Mouse (Mus musculus): ENCODE measurements at regions not wholly inside any gene's neighbourhood (a gene's known extent, or its start where the extent isn't known, plus 50 kb on each side); places are given as distances from the start of the nearest gene placed in this dataset.
"Not testable (repeated sequence)": the region's sequence is repeated elsewhere in the genome, so short reads cannot be mapped to it uniquely, and the experiment has no call there.

DNA sequence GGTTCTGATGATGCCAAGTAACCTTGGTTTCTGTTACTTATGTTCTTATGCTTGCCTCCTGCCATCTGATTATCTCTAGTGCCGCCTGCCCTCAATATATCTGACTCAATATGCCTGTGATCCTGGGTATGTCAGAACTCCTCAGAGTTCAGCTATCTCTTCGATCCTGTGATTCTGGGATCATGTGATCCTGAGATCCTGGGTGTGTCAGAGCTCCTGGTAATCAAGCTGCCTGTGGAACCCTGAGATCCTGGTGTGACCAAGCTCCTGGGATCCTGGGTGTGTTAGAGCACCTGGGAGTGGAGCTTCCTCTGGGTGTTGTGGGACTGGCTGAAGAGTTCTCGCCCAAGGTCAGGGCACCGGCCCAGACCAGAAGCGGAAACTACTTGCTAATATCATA is 147.1 kb upstream of the Gm37988 start:
- ATAC-seq (replicated peaks in 1 of 2; ENCODE audit: insufficient read depth in 1 of 2, low FRiP score in 2 of 2, low TSS enrichment in 1 of 2, low read depth in 1 of 2, poor library complexity in 2 of 2, severe bottlenecking in 2 of 2): not testable (repeated sequence)

DNA sequence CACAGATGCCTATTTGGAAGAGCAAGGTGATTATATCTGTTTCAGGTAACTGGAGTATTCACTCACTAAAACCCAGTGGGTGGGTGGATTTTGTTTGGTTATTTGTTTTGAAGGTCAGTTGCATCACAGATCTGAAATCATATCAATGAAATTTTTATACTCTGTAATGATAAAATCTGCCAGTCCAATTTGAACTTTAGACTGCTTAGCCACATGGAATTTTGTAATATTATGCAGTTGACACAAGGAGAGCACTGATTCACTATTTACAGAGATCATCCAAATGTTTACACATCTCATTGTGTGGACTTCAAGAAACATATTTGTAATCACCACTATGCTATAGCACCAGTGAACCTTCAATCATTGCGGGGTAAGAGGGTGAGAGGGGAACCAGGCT is 145.9 kb upstream of the Gm37988 start:
- ATAC-seq (replicated peaks in 1 of 2; ENCODE audit: insufficient read depth in 1 of 2, low FRiP score in 2 of 2, low TSS enrichment in 1 of 2, low read depth in 1 of 2, poor library complexity in 2 of 2, severe bottlenecking in 2 of 2): no peak

DNA sequence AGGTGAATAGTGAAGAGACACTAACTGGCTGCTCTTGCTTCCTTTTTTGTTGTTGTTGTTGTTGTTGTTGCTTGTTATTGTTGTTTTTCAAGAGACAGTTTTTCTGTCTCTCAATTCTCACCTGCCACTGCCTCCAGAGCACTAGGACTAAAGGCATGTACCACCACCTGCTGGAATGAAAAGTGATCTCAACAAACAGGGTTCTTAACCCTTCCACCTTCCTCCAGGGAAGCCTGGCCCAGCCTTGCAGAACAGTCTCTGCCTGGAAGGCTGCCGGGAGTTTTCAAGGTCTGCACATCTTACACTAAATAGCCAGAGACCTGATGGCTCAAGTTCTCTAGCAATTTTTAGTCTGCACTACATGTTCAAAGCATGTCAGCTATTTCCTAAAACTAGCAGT is 138.0 kb upstream of the Gm37988 start:
- ATAC-seq (replicated peaks in 1 of 2; ENCODE audit: insufficient read depth in 1 of 2, low FRiP score in 2 of 2, low TSS enrichment in 1 of 2, low read depth in 1 of 2, poor library complexity in 2 of 2, severe bottlenecking in 2 of 2): 0 out of 4 replicates have a peak, but pooled peaks of 1 of the 2 experiments have one; percentile 22

DNA sequence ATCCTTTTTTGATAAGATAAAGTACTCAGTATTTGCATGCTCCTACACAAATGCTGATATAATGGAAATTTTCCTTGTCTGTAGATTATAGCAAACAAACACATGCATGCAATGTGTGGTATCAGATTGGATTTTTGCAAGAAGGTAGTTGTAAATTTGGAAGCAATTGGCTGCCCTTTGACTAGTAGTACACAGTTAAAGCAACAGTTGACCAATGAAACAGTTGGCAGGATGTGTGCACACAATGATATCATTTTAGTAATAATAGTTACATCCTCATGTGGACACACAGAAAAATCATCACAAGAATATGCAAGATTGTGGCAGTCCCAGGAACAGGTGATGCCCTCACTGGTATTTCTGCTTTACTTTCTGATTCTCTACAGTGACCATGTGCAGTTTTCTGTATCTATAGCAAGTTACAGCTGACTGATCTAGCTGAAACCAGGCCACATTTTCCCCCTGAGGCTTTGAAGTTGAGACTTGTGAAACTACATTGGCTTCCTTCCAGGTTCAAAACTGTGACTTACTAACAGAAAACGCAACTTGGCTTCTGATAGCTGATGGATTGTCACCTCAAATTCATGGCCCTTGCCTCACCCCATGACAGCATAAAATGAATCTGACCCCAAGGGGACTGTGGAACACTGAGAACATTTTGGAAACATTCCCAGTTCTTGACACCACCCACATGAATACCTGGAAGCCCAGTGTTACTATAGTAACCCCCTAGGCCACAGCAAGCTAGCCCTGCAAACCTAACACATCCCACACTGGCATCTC is 136.3 kb upstream of the Gm37988 start:
- peak in 1 of 2 experiments; percentile 32; a peak in 1 of 4 replicates for ATAC-seq (replicated peaks in 1 of 2; ENCODE audit: insufficient read depth in 1 of 2, low FRiP score in 2 of 2, low TSS enrichment in 1 of 2, low read depth in 1 of 2, poor library complexity in 2 of 2, severe bottlenecking in 2 of 2)

DNA sequence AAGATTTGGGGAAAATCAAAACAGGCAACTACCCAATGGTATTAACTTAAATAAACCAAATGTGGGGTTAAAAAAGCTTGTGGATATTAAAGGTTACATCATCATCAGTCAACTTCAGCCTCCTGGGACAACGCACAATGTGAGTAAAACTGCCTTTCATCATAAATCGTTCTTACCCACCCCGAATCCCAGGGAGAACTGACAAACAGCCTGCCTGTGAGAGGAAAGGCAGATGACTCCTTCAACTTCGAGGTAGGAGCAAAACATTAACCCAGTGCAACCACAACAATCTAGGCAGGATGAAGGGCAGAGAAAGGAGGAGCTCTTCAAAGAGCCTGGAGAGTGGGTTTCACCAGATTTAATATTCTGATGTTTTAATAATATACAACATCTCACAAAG is 135.3 kb upstream of the Gm37988 start:
- ATAC-seq (replicated peaks in 1 of 2; ENCODE audit: insufficient read depth in 1 of 2, low FRiP score in 2 of 2, low TSS enrichment in 1 of 2, low read depth in 1 of 2, poor library complexity in 2 of 2, severe bottlenecking in 2 of 2): no peak

DNA sequence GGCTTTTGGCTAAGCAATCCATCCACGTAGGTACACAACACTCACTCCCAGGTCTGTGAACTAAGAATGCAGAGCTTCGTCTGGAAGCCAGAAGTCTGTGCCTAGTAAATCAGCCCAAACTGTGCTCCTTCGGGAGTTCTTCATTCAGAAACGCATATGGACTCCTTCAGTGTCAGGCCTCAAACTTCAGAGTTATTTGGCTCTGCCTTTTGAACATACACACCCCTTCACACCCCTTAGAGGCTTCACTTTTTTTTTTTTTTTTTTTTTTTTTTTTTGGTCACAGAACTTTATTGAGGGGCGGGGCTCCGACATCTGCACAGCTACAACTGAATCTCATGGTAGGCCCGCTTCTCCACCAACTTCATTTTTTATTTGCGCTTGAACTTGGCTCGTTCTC is 120.1 kb upstream of the Gm37988 start:
- ATAC-seq (replicated peaks in 1 of 2; ENCODE audit: insufficient read depth in 1 of 2, low FRiP score in 2 of 2, low TSS enrichment in 1 of 2, low read depth in 1 of 2, poor library complexity in 2 of 2, severe bottlenecking in 2 of 2): no peak

DNA sequence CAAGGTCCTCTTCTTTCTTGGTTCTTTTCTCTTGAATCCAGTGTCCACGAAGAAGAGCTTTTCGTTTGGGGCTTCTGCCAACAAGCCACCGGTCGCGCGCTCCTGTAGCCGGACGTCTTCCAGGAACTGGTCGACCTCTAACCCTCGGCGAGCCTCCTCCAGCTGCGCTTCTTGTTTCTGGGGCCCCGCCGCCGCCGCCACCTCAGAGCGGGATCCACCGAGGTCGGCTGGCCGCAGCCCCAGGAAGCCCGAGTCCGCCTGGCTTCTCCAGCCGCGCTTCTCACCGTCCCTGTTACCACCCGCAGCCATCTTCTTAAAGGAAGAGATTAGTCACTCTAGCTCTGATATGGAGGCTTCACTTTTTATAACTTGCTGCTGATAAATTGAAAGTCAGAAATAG is 118.6 kb upstream of the Gm37988 start:
- peak; percentile 76 to 85 for ATAC-seq (replicated peaks in 1 of 2; ENCODE audit: insufficient read depth in 1 of 2, low FRiP score in 2 of 2, low TSS enrichment in 1 of 2, low read depth in 1 of 2, poor library complexity in 2 of 2, severe bottlenecking in 2 of 2)

DNA sequence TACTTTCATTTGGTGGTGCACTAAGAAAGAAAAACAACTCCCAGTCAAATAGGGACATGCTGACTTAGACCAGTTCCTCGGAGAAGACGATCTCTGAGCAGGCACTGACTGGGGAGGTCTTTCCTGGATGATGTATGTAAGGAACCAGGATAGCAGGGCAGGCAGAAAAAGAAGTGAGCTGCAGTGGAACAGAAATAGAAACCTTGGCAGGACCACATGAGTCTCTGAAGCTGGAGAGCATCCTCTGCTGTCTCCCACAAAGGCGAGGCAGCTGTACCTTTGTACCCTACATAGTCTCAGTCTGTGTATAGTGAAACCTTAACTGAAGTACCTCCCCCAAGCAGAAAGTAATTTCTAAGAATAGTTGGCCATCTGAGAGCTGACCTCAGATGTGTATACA is 104.4 kb upstream of the Gm37988 start:
- no peak for ATAC-seq (replicated peaks in 1 of 2; ENCODE audit: insufficient read depth in 1 of 2, low FRiP score in 2 of 2, low TSS enrichment in 1 of 2, low read depth in 1 of 2, poor library complexity in 2 of 2, severe bottlenecking in 2 of 2)

DNA sequence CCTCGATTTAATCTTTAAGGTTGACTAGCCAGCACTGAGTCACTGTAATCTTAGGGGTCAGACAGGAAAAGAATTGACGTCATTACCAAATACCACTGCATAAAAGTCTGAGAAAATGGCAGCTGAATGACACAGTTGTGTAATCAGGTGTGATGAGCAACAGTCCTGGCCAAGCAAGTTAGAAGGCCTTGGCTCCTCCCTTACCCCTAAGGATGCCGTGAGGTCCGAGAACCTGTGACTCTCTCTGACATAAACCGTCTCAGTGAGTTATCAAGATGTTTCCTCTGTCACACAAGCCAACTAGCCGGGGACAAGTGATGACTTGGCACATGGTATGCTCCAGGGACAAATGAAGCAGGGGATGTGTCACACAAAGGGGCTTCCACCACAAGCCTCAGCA is 101.5 kb upstream of the Gm37988 start:
- no peak for ATAC-seq (replicated peaks in 1 of 2; ENCODE audit: insufficient read depth in 1 of 2, low FRiP score in 2 of 2, low TSS enrichment in 1 of 2, low read depth in 1 of 2, poor library complexity in 2 of 2, severe bottlenecking in 2 of 2)

DNA sequence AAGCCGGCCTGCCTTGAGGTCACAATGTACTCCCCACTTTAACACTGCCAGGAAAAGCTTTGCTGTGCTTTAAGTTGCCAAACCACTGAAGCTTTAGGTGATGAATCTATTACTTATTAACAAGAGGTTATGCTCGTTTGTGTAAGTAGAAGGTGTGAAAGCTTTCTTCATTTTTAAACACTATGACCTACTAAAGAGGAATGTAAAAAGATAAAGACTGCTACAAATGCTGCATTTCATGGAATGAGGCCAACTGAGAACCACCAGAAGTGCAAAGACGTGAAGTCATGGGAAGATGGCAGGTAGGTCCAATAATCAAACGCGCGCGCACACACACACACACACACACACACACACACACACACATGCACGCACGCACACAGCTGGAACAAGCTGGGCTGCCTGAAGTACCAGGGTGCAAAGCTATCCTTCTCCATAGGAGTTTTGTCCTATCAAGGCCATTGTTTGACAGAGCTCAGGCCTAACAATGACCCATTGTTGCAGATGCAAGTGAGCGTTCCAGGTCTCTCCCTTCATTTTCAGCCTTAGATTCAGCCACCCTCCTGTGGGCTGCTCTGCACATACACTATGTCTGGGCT is 85.3 kb upstream of the Gm37988 start:
- ATAC-seq (replicated peaks in 1 of 2; ENCODE audit: insufficient read depth in 1 of 2, low FRiP score in 2 of 2, low TSS enrichment in 1 of 2, low read depth in 1 of 2, poor library complexity in 2 of 2, severe bottlenecking in 2 of 2): no peak
